Comparison of ENCODE assay signal across 11 mouse cellular contexts in the genomic region with DNA sequence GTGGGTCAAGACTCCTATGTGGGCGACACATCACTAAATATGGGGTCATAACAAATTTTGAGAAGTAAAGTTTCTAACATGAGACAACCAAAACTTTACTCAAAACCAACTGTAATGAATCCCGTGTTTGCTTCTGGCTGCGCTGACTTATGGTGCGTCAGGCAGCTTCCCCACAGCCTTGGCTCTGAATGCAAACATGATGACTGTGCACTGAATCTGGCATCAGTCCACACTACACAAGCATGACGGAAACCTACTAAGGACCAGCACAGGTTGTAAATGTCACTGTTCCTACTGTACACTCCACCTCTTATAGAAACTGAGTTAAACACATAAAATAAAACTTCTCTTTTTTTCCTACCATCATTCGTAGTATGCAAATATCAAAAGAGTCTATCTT. TPM values are rescaled to one million over a fixed set of nuclear protein-coding genes. Genes with fewer than 3 reads are reported as not detected.
DNase-seq lines count a peak whose midpoint lies in the region; ATAC-seq lines count a peak whose summit lies in the region.
"Had no signal": no experiment of that assay in that cellular context is flagged by ENCODE, and none has a peak within 500 bp of the region (broad histone marks: within the 10 kb centered on the region; RNA-seq: fewer than 3 reads in every experiment).

No protein-coding gene starts in this region.

- no peak for ATAC-seq in heart, embryonic 11.5 days (replicated peaks; ENCODE audit: insufficient number of reproducible peaks, low FRiP score, low TSS enrichment)
- peak; percentile 67 for ATAC-seq in erythroid progenitor cell, adult 5-6 weeks (replicated peaks; ENCODE audit: low FRiP score, poor library complexity, severe bottlenecking)
- ATAC-seq in forebrain, embryonic 16.5 days = no peak

- no peak overlapping the region for H3K4me2 ChIP-seq in heart, embryonic 11.5 days
- no peak overlapping the region for H3K4me2 ChIP-seq in forebrain, embryonic 16.5 days (ENCODE audit: low read length)
- H3K4me2 ChIP-seq: embryonic facial prominence, embryonic 15.5 days had no signal

- H3K27me3 ChIP-seq in heart, embryonic 11.5 days (ENCODE audit: control insufficient read depth, insufficient read depth, low read length) = no peaks in the 10 kb centered on the region
- H3K27me3 ChIP-seq in splenic B cell, adult 2 months (ENCODE audit: control insufficient read depth, insufficient read depth, low read length, poor library complexity, severe bottlenecking) = no peaks in the 10 kb centered on the region
- H3K27me3 ChIP-seq in forebrain, embryonic 16.5 days (replicated peaks; ENCODE audit: control insufficient read depth, insufficient read depth, low read length) = no peaks in the 10 kb centered on the region
- H3K27me3 ChIP-seq: embryonic facial prominence, embryonic 15.5 days; megakaryocyte, embryonic 14.5 days had no signal

- no peak overlapping the region for H3K4me3 ChIP-seq in heart, embryonic 11.5 days (ENCODE audit: low read depth, low read length)
- no peak overlapping the region for H3K4me3 ChIP-seq in forebrain, embryonic 16.5 days (replicated peaks; ENCODE audit: low read length)
- H3K4me3 ChIP-seq: embryonic facial prominence, embryonic 15.5 days; megakaryocyte, embryonic 14.5 days had no signal

- no peak overlapping the region for H3K27ac ChIP-seq in heart, embryonic 11.5 days (ENCODE audit: low read depth, low read length)
- H3K27ac ChIP-seq in forebrain, embryonic 16.5 days (ENCODE audit: low read length) = no peak overlapping the region
- H3K27ac ChIP-seq: embryonic facial prominence, embryonic 15.5 days had no signal

- no peak overlapping the region for H3K9ac ChIP-seq in heart, embryonic 11.5 days (ENCODE audit: low read depth, low read length)
- no peak overlapping the region for H3K9ac ChIP-seq in forebrain, embryonic 16.5 days (replicated peaks; ENCODE audit: low read depth, low read length)
- H3K9ac ChIP-seq: embryonic facial prominence, embryonic 15.5 days had no signal

- 0 out of 2 replicates have a peak, but pooled peaks cover 2% of the 10 kb centered on the region for H3K36me3 ChIP-seq in heart, embryonic 11.5 days (ENCODE audit: control insufficient read depth, insufficient read depth, low read length)
- H3K36me3 ChIP-seq in splenic B cell, adult 2 months (ENCODE audit: control insufficient read depth, insufficient read depth, low read length, poor library complexity, severe bottlenecking) = no peaks in the 10 kb centered on the region
- H3K36me3 ChIP-seq in forebrain, embryonic 16.5 days (ENCODE audit: control insufficient read depth, insufficient read depth) = 0 out of 2 replicates have a peak, but pooled peaks cover 3% of the 10 kb centered on the region

- no peaks in the 10 kb centered on the region for H3K9me3 ChIP-seq in heart, embryonic 11.5 days (replicated peaks; ENCODE audit: control insufficient read depth, low read length)
- no peaks in the 10 kb centered on the region for H3K9me3 ChIP-seq in forebrain, embryonic 16.5 days (ENCODE audit: control insufficient read depth, low read length)
- H3K9me3 ChIP-seq: embryonic facial prominence, embryonic 15.5 days; G1E; megakaryocyte, embryonic 14.5 days had no signal

- 89% methylated on average over 6 of the region's 6 CpGs for WGBS in heart, embryonic 11.5 days (ENCODE audit: insufficient replicate concordance)
- 82% methylated on average over 6 of the region's 6 CpGs for WGBS in forebrain, embryonic 16.5 days

- DNase-seq in heart, adult 18-20 months = peak; percentile 57 to 70
- DNase-seq in right cerebral cortex, adult 18-20 months = peak; percentile 27
- no peak for DNase-seq in right cerebral cortex, postnatal 14 days
- DNase-seq in splenic B cell, adult 2 months (ENCODE audit: low read depth, low spot score) = peak; percentile 22
- no peak for DNase-seq in MN1 (ENCODE audit: low spot score)

- H3K4me1 ChIP-seq in heart, embryonic 11.5 days (ENCODE audit: control insufficient read depth, insufficient read depth, low read length) = no peaks in the 10 kb centered on the region
- H3K4me1 ChIP-seq in forebrain, embryonic 16.5 days (replicated peaks; ENCODE audit: control insufficient read depth, insufficient read depth, low read length) = no peaks in the 10 kb centered on the region
- H3K4me1 ChIP-seq: embryonic facial prominence, embryonic 15.5 days; megakaryocyte, embryonic 14.5 days had no signal

RNA-seq across cellular contexts. Expression of gene Ecpas, which starts 45.3 kb away (rescaled TPM):
- 100 to 1,000 TPM; 205 to 221 TPM for total RNA-seq in heart, adult 18-20 months (2021)
- 28.4 and 33.3 TPM in 2 replicates for polyA plus RNA-seq in heart, embryonic 11.5 days (2014; fragmentation: Nextera tagmentation; extraction: Ambion mirVana)
- total RNA-seq in erythroid progenitor cell, adult 5-6 weeks (2015; ENCODE audit: low replicate concordance) = 53.0 and 54.1 TPM in 2 replicates
- 34.0 and 34.1 TPM in 2 replicates for total RNA-seq in erythroid progenitor cell, adult 5-6 weeks (2017; ENCODE audit: low replicate concordance)
- polyA plus RNA-seq in forebrain, embryonic 16.5 days (2015; fragmentation: Nextera tagmentation; extraction: Ambion mirVana) = 28.8 and 32.5 TPM in 2 replicates

Comparison
In these comparisons a context has a peak if more than half of its experiments do, and no peak if none do; other contexts are left out.
1. DNase-seq: peak in heart, adult 18-20 months (2 of 2), right cerebral cortex, adult 18-20 months (single experiment) and splenic B cell, adult 2 months (single experiment); none in right cerebral cortex, postnatal 14 days (single experiment) and MN1 (single experiment).